21 mouse cellular contexts compared by ENCODE assay signal in genomic region chr7:44523056-44523455, GRCm38 (mm10). TPM values are rescaled to one million over a fixed set of nuclear protein-coding genes. Genes with fewer than 3 reads are reported as not detected.
"Had no signal": no experiment of that assay in that cellular context is flagged by ENCODE, and none has a peak within 500 bp of the region (broad histone marks: within the 10 kb centered on the region; RNA-seq: fewer than 3 reads in every experiment).

No protein-coding gene starts in this region.

- DNase-seq: kidney, postnatal 25 days; layer of hippocampus, adult 9-11 months; layer of hippocampus, postnatal 36 days; liver, embryonic 13.5 days; lung, adult 2 months; lung, postnatal 14 days; lung, postnatal 4 days; midbrain, embryonic 14.5 days; retina, postnatal 1 day; right cerebral cortex, postnatal 25 days; thymus, adult 2 months; thymus, postnatal 14 days; thymus, postnatal 4 days had no signal

- H3K4me3 ChIP-seq: layer of hippocampus, adult 2 months; left cerebral cortex, adult 2 months; liver, embryonic 13.5 days; neural tube, embryonic 12.5 days; neural tube, embryonic 15.5 days had no signal

- H3K27ac ChIP-seq: kidney, postnatal 0 days; layer of hippocampus, adult 2 months; left cerebral cortex, adult 2 months; liver, embryonic 13.5 days; neural tube, embryonic 12.5 days; neural tube, embryonic 15.5 days had no signal

RNA-seq across cellular contexts. Expression of gene Mybpc2, which starts 1.4 kb away (rescaled TPM):
- total RNA-seq: layer of hippocampus, adult 2 months; megakaryocyte progenitor cell, adult 5-6 weeks had no signal

RNA-seq across cellular contexts. Expression of gene Spib, which starts 8.8 kb away (rescaled TPM):
- total RNA-seq: left cerebral cortex, postnatal 36 days; midbrain, postnatal 0 days had no signal
